Mouse (Mus musculus) C2C12 (cell line): ENCODE measurements around the gene Dll3. TPM values are rescaled to one million over a fixed set of nuclear protein-coding genes. Genes with fewer than 3 reads are reported as not detected.

Source experiments
- H3K27me3 ChIP-seq: one replicate; pipeline ENCODE4 v1.6.1; 2011; ENCODE audit not compliant: control insufficient read depth, insufficient read depth, insufficient read length
- H3K36me3 ChIP-seq: one replicate; pipeline ENCODE4 v1.6.1; 2011; ENCODE audit not compliant: control insufficient read depth, insufficient read depth
- H3K4me3 ChIP-seq: one replicate; pipeline ENCODE4 v1.5.1; 2011; ENCODE audit warnings: mild to moderate bottlenecking, control low read depth; ENCODE audit not compliant: poor library complexity, insufficient read depth, severe bottlenecking
- H3K79me2 ChIP-seq: one replicate; pipeline ENCODE4 v1.6.1; 2011; ENCODE audit not compliant: control insufficient read depth, insufficient read depth
- H3K79me3 ChIP-seq: one replicate; pipeline ENCODE4 v1.6.1; 2011; ENCODE audit warnings: low read depth, control low read depth
- H3ac ChIP-seq: one replicate; pipeline ENCODE3; 2011; ENCODE audit warnings: low read depth; ENCODE audit not compliant: control insufficient read depth, insufficient read length
- CEBPB ChIP-seq: IDR thresholded peaks from one replicate; pipeline ENCODE4 v1.6.1; 2011; ENCODE audit warnings: low read depth, mild to moderate bottlenecking, control low read depth, moderate library complexity
- CTCF ChIP-seq: IDR thresholded peaks from one replicate; pipeline ENCODE4 v1.5.1; 2011; ENCODE audit not compliant: control insufficient read depth, insufficient read depth, insufficient read length
- FOSL1 ChIP-seq: IDR thresholded peaks from one replicate; pipeline ENCODE4 v1.8.0; 2011; ENCODE audit warnings: mild to moderate bottlenecking, low read length; ENCODE audit not compliant: poor library complexity, insufficient read depth, severe bottlenecking
- MAX ChIP-seq: IDR thresholded peaks from one replicate; pipeline ENCODE4 v1.6.1; 2011; ENCODE audit warnings: mild to moderate bottlenecking, control low read depth
- MYOD1 ChIP-seq: IDR thresholded peaks from one replicate; pipeline ENCODE4 v1.6.1; 2011; ENCODE audit warnings: low read depth; ENCODE audit not compliant: control insufficient read depth, insufficient read length
- MYOG ChIP-seq: IDR thresholded peaks from one replicate; pipeline ENCODE4 v1.6.1; 2011; ENCODE audit not compliant: control insufficient read depth, insufficient read length; ENCODE audit errors: extremely low read depth
- USF1 ChIP-seq: IDR thresholded peaks from one replicate; pipeline ENCODE4 v1.6.1; 2011; ENCODE audit warnings: low read depth, mild to moderate bottlenecking, control low read depth, moderate library complexity
- polyA plus RNA-seq: library from polyadenylated mRNA; unstranded; fragments of >200 nt; fragmentation: generic; extraction: Trizol; gene quantifications from one replicate; pipeline ENCODE4 v1.2.1, GENCODE M21; 2012; ENCODE audit warnings: missing spikeins

The Dll3 gene
- polyA plus RNA-seq, 1 experiment, result 0.06 TPM

DNA sequence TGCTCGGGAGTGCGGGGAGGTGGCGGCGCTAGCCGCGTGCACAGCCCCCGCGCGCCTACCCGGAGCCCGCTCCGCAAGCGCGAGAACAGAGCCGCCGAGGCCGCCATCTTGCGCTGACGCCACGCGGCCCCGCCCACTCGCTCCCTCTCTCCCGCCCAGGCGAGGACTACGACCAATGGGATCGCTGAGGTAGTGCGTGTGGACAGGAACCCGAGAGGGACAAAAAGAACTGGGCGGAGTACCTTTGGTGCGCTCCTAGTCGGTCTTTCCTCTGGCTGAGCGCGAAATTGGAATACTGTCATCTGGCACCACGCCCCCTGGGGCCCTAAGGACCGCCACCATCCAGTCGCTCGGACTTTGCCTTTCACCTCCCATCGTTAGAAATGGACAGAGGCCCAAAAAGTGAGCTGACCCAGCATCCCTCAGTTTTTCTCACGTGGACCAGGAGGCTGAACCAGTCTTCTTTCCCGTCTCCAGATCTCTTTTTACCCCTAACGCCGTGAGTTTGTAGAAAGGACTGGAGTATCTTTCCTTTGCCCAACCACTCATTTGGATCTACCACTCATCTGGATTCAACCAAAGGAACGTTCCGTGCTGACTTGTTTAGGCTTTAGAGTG lies 10.0 kb upstream of the Dll3 start, which contains the start of gene Timm50:
Gene Timm50 (minus strand): TSS at position 147 of the 618 bp plus-strand sequence.
- TF ChIP-seq MAX (peak; percentile 66), USF1 (no peak), CEBPB (no peak)
- H3K79me2 ChIP-seq, result peaks cover 20% of the 10 kb centered on the region
- peak within 1 kb of the TSS; percentile 66 for H3ac ChIP-seq
- H3K79me3 ChIP-seq, result peaks cover 8% of the 10 kb centered on the region
- peaks cover 47% of the 10 kb centered on the region for H3K36me3 ChIP-seq
- peak within 1 kb of the TSS; percentile 84 for H3K4me3 ChIP-seq
- H3K27me3 ChIP-seq, result no peaks in the 10 kb centered on the region

DNA sequence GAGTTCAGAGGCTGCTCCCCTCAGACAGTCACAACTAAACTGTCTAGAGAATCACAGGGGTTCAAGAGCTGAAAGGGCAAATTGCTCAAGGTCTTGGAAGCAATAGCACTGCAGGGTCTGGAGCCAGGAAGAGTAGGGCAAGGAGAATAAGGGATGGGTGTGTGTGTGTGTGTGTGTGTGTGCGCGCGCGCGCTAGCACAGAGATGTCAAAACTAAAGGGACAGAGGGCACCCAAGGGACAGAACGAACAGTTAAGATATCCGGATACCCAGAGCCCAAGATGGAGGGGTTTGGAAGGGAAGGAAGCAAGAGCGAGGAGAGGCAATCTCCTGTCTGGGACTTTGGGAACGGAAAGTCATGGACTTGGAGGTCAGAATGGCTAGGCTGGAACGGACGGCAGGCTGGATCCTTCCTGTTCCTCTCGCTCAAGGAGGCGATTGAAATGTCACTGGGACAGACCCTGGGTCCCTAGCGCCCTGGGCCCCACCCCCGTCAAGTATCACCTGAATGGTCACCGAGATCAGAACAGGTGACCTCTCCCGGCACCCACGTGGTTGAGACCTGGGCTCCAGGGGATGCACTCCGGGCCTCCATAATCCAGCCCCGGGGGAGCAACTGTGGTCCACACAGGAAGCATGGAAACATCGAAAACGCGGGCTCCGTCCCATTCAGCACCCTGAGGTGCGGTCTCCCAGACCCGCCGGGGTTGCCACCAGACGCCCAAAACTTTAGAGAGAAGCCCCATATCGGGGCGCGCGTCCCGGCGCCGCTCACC lies 9.3 kb upstream of the Dll3 start:
- peaks cover 20% of the 10 kb centered on the region for H3K79me2 ChIP-seq
- peaks cover 8% of the 10 kb centered on the region for H3K79me3 ChIP-seq

DNA sequence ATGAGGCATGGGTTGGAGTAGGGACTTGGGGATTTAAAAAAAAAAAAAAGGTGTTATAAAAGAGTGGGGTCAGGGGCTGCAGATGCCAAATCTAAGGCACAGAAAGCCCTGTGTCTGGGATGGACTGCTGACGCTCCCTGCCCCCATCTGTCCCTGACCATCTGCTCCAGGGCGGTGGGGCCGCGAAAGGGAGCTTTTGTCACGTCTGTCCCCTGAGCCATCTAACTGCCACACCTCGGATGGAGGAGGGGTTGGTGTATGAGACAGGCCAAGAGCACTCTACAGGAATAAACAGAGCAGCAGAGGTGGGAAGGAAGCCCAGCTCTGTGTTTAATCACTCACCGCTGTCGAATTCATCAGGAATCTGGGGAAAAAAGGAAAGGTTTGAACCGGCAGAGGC lies 7.7 kb upstream of the Dll3 start:
- H3K79me3 ChIP-seq, result peaks cover 8% of the 10 kb centered on the region
- TF ChIP-seq FOSL1 (no peak), CEBPB (no peak), CTCF (no peak), MAX (no peak), MYOG (no peak), MYOD1 (no peak), USF1 (no peak)
- H3K36me3 ChIP-seq, result peaks cover 47% of the 10 kb centered on the region
- no peaks in the 10 kb centered on the region for H3K27me3 ChIP-seq
- H3K4me3 ChIP-seq, result no peak overlapping the region
- peaks cover 20% of the 10 kb centered on the region for H3K79me2 ChIP-seq
- H3ac ChIP-seq, result no peak overlapping the region

More for the DNA sequence above, 9.3 kb upstream of the Dll3 start:
- Histone ChIP-seq H3ac (peak overlapping the region; percentile 66), H3K4me3 (peak overlapping the region; percentile 84), H3K36me3 (peaks cover 47% of the 10 kb centered on the region), H3K27me3 (no peaks in the 10 kb centered on the region)
- TF ChIP-seq CTCF (no peak), MAX (no peak), MYOG (no peak), FOSL1 (no peak), CEBPB (no peak), USF1 (no peak), MYOD1 (no peak)

DNA sequence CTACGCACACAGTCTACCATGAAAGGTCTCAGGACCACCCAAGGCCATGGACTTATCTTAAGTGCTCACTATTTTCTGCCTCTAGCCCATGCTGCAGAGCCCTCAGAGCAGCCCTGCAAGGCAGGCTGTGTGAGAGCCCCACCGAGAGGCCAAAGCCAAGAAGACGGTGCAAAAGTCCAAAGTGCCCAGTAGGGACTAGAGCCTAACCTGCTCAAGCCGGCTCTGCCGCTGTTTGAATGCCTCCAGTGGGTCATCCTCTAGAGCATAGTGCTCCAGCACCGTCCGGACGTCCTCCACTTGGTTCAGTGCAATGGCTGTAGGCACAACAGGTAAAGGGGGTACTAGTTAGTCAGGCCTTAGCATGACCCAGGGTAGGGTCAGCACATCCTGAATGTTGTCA lies 4.2 kb upstream of the Dll3 start:
- Histone ChIP-seq H3K36me3 (peaks cover 37% of the 10 kb centered on the region), H3K79me3 (peaks cover 6% of the 10 kb centered on the region), H3ac (no peak overlapping the region), H3K27me3 (peaks cover 7% of the 10 kb centered on the region), H3K79me2 (peaks cover 15% of the 10 kb centered on the region), H3K4me3 (no peak overlapping the region)
- no peak for TF ChIP-seq MYOG
- no peak for TF ChIP-seq FOSL1
- no peak for TF ChIP-seq MAX
- no peak for TF ChIP-seq CEBPB
- no peak for TF ChIP-seq MYOD1
- TF ChIP-seq USF1, result no peak
- TF ChIP-seq CTCF, result no peak

DNA sequence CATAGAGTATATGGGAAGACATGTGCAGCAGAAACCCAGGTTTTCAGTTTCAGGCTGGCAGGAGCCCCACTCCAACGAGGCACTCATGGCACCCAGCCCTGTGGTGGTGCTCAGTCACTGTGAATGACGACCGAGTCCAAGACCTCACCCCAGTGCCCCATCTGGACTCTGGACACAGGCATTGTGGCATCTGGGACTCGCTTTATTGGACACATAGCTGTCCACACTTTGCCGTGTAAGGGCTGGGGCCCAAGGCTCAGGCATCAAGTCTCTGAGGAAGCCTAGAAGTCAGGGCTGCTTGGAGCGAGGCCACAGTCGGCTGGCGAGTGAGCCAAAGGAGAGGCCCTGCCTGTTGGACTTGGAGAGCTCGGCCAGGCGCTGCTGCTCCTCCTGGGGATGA lies 3.6 kb upstream of the Dll3 start:
- TF ChIP-seq CTCF, result no peak
- no peak for TF ChIP-seq MYOD1
- H3ac ChIP-seq, result no peak overlapping the region
- peaks cover 11% of the 10 kb centered on the region for H3K27me3 ChIP-seq
- H3K79me2 ChIP-seq, result peaks cover 9% of the 10 kb centered on the region
- peaks cover 37% of the 10 kb centered on the region for H3K36me3 ChIP-seq
- peaks cover 3% of the 10 kb centered on the region for H3K79me3 ChIP-seq
- no peak overlapping the region for H3K4me3 ChIP-seq

DNA sequence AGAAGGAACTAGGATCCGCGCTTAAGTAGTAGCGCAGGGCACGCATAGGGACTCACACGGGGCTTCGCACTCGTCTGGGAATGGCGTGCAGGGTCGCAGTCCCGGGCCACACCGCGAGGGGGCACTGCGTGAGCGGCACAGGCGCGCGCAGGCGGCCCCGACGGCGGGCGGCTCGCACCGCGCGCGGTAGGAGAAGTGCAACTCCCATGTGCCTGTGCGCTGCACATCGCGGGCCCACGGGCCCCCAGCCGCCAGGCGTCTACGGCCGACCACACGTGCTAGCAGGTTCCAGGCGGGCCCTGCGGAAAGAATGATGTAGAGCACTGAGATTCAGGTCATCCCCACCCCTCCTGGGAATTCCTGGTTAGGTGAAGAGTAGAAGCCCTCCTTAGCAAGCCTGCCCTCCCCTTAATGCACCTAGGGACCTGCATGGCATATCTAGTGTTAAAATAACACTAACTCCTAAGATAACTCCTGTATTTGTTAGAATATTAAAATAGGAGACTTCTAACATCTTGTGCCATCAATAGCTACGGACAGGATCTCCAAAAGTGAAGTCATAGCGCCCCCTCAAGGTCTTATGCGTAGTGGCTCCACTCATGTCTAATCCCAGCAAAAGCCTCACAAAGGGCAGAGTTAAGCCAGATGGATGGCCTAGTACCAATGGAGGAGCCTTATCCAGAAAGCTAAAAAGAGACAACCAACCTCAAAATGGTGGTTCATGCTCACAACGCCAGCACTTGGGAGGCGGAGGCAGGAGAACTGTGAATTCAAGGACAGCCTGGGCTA lies 3.0 kb downstream of the Dll3 start:
- no peak overlapping the region for H3K4me3 ChIP-seq
- H3ac ChIP-seq, result no peak overlapping the region
- TF ChIP-seq CEBPB (no peak), FOSL1 (no peak), MYOD1 (no peak), MAX (no peak), USF1 (no peak), CTCF (no peak), MYOG (no peak)
- H3K79me3 ChIP-seq, result no peaks in the 10 kb centered on the region
- no peaks in the 10 kb centered on the region for H3K79me2 ChIP-seq
- H3K36me3 ChIP-seq, result no peaks in the 10 kb centered on the region
- peaks cover 53% of the 10 kb centered on the region for H3K27me3 ChIP-seq
